Mouse (Mus musculus): Measurements from ENCODE around the gene Fsd2. TPM values are rescaled to one million over a fixed set of nuclear protein-coding genes. Genes with fewer than 3 reads are reported as not detected.
A peak's percentile ranks its signal among the peaks of the same experiment; 100 is the strongest.

The Fsd2 gene
- polyA plus RNA-seq, 1 experiment from 2014 or later: 0.27 TPM

DNA sequence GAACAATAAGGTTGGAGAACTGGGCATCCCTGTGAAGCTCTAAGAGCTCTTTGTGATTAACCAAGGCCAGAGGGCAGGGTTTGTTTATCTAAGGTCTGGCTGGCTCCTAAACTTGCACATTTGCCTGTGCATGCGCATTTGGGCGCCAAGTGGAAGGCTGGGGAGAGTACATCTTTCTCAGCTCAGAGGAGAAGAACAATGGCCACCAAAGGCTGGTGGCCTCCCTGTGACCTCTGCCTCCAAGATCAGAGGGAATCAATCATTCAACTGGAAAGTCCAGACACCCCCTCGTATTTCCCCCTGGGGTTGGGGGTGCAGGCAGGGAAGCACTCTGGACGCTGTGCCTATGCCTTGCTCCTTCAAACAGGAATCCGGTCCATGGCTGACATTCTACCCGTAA is 69.6 kb downstream of the Fsd2 start:
- Histone ChIP-seq H3K27ac (ENCODE audit: low read length) (no peak overlapping the region), H3K9ac (replicated peaks; ENCODE audit: low read length) (no peak overlapping the region), H3K27me3 (ENCODE audit: insufficient read depth, low read length) (peaks cover 19% of the 10 kb centered on the region), H3K4me1 (ENCODE audit: insufficient read depth, low read length) (peaks cover 5% of the 10 kb centered on the region; the same call in 1 of the 2 replicates), H3K9me3 (ENCODE audit: low read length) (no peaks in the 10 kb centered on the region), H3K4me3 (ENCODE audit: low read length) (no peak overlapping the region), H3K4me2 (replicated peaks; ENCODE audit: low read depth, low read length) (no peak overlapping the region), H3K36me3 (ENCODE audit: insufficient read depth, low read length) (no peaks in the 10 kb centered on the region)
- no peak for ATAC-seq (ENCODE audit: low FRiP score, low TSS enrichment)
- WGBS: 34% methylated on average over 6 of the region's 6 CpGs

DNA sequence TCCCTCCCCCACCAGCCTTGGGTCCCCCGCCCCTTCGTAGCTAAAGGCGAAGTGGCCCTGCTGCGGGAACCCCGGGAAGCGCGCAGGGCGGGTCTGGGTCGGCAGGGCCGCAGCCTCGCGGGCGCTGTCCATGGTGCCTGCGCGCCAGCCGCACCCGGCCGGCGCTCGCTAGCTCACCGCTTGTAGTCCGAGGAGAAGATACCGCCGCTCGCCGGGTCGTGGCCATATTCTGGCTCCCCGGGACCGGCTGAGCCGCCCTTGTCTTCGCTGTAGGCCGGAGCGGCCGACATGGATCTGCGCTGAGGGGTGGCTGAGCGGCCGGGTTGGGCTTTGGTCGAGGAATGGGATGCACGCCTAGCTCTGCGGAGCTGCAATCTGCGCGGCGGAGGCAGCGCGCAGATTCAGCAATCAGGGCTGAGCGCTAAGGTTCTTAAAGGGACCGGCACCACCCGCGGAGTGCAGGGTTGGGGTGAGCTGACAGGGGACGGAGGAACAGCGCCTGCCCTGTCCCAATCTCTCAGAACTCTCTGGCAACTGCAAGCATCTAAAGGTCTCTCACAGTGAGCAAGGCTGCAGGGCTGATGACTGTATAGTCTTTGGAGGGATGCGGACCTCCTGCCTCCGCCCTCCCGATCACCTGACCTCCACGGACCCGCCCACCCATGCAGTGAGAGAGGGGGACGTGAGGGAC is 73.3 kb downstream of the Fsd2 start, which contains the start of gene Ap3b2:
TSS of gene Ap3b2 (minus strand) at position 595 of the 691 bp plus-strand sequence.
- Histone ChIP-seq H3K9me3 (ENCODE audit: low read length) (no peaks in the 10 kb centered on the region), H3K4me3 (ENCODE audit: low read length) (peak within 1 kb of the TSS; percentile 52), H3K4me1 (ENCODE audit: insufficient read depth, low read length) (peaks cover 5% of the 10 kb centered on the region; the same call in 1 of the 2 replicates), H3K4me2 (replicated peaks; ENCODE audit: low read depth, low read length) (peak within 1 kb of the TSS; percentile 82), H3K36me3 (ENCODE audit: insufficient read depth, low read length) (no peaks in the 10 kb centered on the region), H3K27ac (ENCODE audit: low read length) (no peak within 1 kb of the TSS), H3K27me3 (ENCODE audit: insufficient read depth, low read length) (peaks cover 23% of the 10 kb centered on the region), H3K9ac (replicated peaks; ENCODE audit: low read length) (no peak within 1 kb of the TSS)
- peak; percentile 80 for ATAC-seq (ENCODE audit: low FRiP score, low TSS enrichment)
- WGBS: under 1% methylated on average over 57 of the region's 57 CpGs

DNA sequence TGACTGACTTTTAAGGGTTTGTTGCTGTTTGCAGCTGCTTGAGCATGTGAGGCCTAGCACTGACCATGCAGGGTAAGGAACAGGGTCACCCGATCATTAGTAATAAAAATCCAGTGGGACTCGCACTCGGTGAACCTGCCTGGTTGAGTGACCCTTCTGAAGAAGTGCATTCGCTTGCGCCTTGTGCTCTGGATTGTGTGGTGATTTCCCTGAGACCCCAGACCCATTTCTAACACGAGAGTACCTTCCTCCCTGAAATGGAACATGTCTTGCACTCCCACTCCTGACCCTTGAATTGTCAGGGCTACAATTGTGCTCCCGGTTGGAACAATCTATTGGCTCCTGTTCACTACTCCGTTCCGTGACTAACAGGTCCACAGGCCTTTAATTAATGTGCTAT is 74.1 kb downstream of the Fsd2 start:
- H3K9ac ChIP-seq (replicated peaks; ENCODE audit: low read length): no peak overlapping the region
- H3K4me1 ChIP-seq (ENCODE audit: insufficient read depth, low read length): peaks cover 5% of the 10 kb centered on the region; the same call in 1 of the 2 replicates
- no peaks in the 10 kb centered on the region for H3K36me3 ChIP-seq (ENCODE audit: insufficient read depth, low read length)
- WGBS: 48% methylated on average over 9 of the region's 9 CpGs
- ATAC-seq (ENCODE audit: low FRiP score, low TSS enrichment): no peak
- no peak overlapping the region for H3K4me3 ChIP-seq (ENCODE audit: low read length)
- peaks cover 23% of the 10 kb centered on the region for H3K27me3 ChIP-seq (ENCODE audit: insufficient read depth, low read length)
- no peaks in the 10 kb centered on the region for H3K9me3 ChIP-seq (ENCODE audit: low read length)
- no peak overlapping the region for H3K27ac ChIP-seq (ENCODE audit: low read length)
- H3K4me2 ChIP-seq (replicated peaks; ENCODE audit: low read depth, low read length): peak overlapping the region; percentile 82; the same call in 1 of the 2 replicates

DNA sequence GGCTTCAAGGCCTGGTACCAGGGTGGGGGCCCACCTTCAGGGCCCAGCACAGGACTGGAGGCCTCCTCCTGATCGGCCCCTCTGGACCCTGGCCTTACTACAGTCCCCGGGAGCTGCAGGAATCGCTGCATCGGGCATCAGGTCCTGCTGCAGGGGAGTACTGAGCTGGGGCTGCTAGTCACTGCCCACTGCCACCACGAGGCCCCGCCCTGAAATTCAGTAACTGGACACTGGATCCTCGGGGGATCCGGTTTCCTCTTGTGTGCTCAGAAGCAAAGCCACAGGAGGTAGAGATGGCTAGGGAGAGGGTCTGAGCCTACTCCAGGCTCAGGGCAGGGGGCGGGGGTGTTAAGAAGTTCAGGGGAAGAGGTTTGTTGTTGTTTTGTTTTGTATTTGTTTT is 77.1 kb downstream of the Fsd2 start:
- H3K9me3 ChIP-seq (ENCODE audit: low read length): no peaks in the 10 kb centered on the region
- no peak overlapping the region for H3K4me2 ChIP-seq (replicated peaks; ENCODE audit: low read depth, low read length)
- no peaks in the 10 kb centered on the region for H3K36me3 ChIP-seq (ENCODE audit: insufficient read depth, low read length)
- H3K4me1 ChIP-seq (ENCODE audit: insufficient read depth, low read length): peaks cover 5% of the 10 kb centered on the region; the same call in 1 of the 2 replicates
- H3K9ac ChIP-seq (replicated peaks; ENCODE audit: low read length): no peak overlapping the region
- no peak overlapping the region for H3K4me3 ChIP-seq (ENCODE audit: low read length)
- H3K27ac ChIP-seq (ENCODE audit: low read length): no peak overlapping the region
- WGBS: 5% methylated on average over 9 of the region's 9 CpGs
- ATAC-seq (ENCODE audit: low FRiP score, low TSS enrichment): peak; percentile 29; the same call in 1 of the 2 replicates
- peaks cover 21% of the 10 kb centered on the region for H3K27me3 ChIP-seq (ENCODE audit: insufficient read depth, low read length)

MicroRNAs encoded within 50 kb of the gene (microRNA counts, 519-probe panel; counts per million panel counts)
- 971 counts per million, percentile 37 among the panel's probes with 10 or more counts for microRNA mmu-miR-1839-3p
- 2,929 counts per million, percentile 69 among the panel's probes with 10 or more counts for microRNA mmu-miR-1839-5p

Other genes starting within 250 kb of the Fsd2 start
- gene Rps17, start 221.7 kb downstream of the Fsd2 start, polyA plus RNA-seq (2015; fragmentation: Nextera tagmentation; extraction: Ambion mirVana): 1,196 and 1,210 TPM in 2 replicates
- gene Cpeb1, start 111.5 kb downstream of the Fsd2 start, polyA plus RNA-seq (2015; fragmentation: Nextera tagmentation; extraction: Ambion mirVana): 0.76 and 0.85 TPM in 2 replicates
- gene Ap3b2, start 73.0 kb downstream of the Fsd2 start, polyA plus RNA-seq (2015; fragmentation: Nextera tagmentation; extraction: Ambion mirVana): 1.0 and 1.5 TPM in 2 replicates
- not detected in 2 replicates for gene BC048679, start 68.7 kb downstream of the Fsd2 start, polyA plus RNA-seq (2015; fragmentation: Nextera tagmentation; extraction: Ambion mirVana)
- 1.2 and 3.4 TPM in 2 replicates for gene Whamm, start 4.3 kb upstream of the Fsd2 start, polyA plus RNA-seq (2015; fragmentation: Nextera tagmentation; extraction: Ambion mirVana)
- 10.3 and 11.7 TPM in 2 replicates for gene Homer2, start 140.6 kb upstream of the Fsd2 start, polyA plus RNA-seq (2015; fragmentation: Nextera tagmentation; extraction: Ambion mirVana)
- 125 and 139 TPM in 2 replicates for gene Ramac, start 196.0 kb upstream of the Fsd2 start, polyA plus RNA-seq (2015; fragmentation: Nextera tagmentation; extraction: Ambion mirVana)
- 47.4 and 51.8 TPM in 2 replicates for gene 3110040N11Rik, start 222.5 kb upstream of the Fsd2 start, polyA plus RNA-seq (2015; fragmentation: Nextera tagmentation; extraction: Ambion mirVana)

Measured in kidney, embryonic 16.5 days (tissue).